Mouse (Mus musculus) natural killer cell, adult 2 months (primary cell): ENCODE data around the gene Dnajc8.
A peak's percentile ranks its signal among the peaks of the same experiment; 100 is the strongest.

Experiments used
- DNase-seq, 2 experiments: peaks; one replicate each; pipeline ENCODE4 v3.0.0; 2022; ENCODE audit warnings: low spot score in 2 of 2

The Dnajc8 gene

GRCm38 (mm10) chr4:132535406-132536121, at the start of gene Dnajc8:
Dnajc8 (plus strand) TSS chr4:132535550.
- peak; percentile 93 to 94 for DNase-seq

- no peak for DNase-seq
Measured at GRCm38 (mm10) chr4:132488521-132488920, 46.8 kb upstream of the Dnajc8 start.

DNA sequence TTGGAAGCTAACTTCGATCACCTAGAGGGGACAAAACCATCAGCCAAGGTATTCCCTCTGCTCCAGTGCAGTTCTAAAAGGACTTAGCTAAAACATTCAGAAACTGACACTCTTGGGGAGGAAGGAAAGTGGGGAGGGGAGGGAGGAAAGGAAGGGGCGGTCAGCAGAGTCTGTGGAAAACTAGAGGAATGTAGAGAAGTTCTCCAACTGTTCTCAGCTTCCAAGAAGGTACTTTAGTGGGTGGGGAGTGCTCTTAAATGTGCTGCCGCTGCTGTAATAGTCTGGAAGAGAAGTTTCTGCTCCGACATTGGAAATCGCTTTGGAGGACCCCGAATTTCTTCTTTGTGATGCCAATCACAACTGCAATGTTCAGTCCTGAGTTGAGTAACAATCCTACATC, 46.4 kb upstream of the Dnajc8 start:
- no peak for DNase-seq

GRCm38 (mm10) chr4:132490273-132491010, 44.9 kb upstream of the Dnajc8 start:
- DNase-seq: no peak

DNA sequence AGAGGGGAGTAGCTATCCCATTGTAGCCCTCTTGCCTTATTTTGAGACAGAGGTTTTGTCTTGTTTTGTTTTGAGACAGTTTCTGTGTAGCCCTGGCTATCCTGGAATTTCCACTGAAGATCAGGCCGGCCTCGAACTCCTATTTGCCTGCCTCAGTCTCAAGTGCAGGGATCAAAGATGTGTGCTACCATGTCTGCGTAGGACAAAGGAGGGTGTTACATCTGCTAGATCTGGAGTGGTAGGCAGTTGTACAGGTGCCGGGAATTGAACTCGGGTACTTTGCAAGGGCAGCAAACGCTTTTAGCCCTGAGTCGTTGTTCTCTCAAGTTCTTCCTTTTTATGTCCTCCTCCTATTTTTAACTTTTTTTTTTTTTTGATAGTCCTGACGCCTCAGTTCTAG, 44.3 kb upstream of the Dnajc8 start:
- DNase-seq: no peak

GRCm38 (mm10) chr4:132491748-132492147, 43.6 kb upstream of the Dnajc8 start:
- no peak for DNase-seq

DNA sequence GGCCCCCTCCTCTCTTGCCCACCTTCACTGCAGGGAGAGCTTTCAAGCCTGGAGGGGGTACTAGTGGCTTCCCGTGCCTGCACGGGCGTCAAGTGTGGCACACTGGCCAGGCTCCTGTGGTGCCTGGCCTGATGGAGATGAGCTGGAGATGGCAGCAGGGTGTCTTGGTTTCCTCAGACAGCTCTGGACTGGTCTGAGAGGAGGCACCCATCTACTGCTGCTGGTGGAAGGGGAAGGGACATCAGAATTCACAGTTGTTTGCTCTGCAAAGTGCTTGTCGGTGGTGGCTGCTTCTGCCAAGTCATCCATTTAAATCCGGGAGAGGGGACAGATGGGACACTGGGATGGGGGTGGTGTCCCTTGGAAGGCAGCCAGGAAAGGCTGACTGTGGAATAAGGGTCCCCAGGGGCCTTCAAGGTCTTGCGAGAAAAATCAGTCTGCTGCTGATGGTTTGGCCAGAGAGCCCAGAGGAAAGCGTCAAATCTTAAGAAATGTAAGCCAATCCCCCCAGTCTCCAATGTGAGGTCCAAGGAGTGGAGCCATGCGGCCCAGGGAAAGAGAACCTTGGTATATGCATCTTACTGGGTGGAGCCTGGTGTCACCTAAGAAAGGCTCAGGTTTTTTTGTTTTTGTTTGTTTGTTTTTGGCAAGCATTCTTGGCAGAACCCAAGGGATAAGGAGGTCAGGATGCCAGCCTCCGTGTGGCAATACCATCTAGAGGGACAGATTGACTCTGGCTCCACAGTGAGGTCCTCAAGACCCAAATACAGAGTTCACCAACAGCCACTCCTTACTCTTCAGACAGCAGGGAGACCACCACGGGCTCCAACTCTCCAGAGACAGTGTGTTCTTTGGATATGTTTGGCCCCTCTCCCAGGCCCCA, 42.9 kb upstream of the Dnajc8 start:
- no peak for DNase-seq

DNA sequence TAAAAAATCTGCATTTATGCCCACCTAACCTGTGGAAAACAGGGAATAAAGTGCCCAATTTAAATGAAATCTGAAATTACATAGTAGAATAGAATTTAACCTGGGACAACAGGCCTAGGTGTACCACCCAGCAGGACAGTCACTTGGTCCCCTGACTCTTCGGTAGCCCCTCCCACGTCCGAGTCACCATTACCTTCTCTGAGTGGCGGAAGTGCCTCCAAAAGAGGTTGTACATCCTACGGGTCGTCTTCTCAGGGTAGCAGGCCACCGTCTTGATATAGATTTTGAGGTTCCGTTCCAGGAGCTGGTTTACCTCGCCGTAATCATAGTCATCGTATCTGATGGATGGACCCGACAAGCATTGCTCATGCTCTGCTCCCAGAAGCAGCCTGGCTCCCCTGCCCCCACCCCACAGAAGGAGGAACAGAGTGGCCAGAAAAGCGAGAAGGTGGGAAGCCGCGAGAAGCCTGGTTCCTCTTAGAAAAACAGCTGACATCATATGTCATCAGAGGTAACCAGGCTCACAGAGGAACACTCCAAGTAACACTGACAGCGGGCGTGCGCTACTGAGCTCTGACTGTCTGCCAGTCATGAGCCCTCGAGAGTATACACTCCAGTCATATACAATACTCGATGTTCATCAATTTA, 41.0 kb upstream of the Dnajc8 start:
- DNase-seq: peak; percentile 28 to 47

GRCm38 (mm10) chr4:132501639-132502038, 33.7 kb upstream of the Dnajc8 start:
- DNase-seq: no peak

- DNase-seq: no peak
Measured at GRCm38 (mm10) chr4:132503344-132503743, 32.0 kb upstream of the Dnajc8 start.

DNA sequence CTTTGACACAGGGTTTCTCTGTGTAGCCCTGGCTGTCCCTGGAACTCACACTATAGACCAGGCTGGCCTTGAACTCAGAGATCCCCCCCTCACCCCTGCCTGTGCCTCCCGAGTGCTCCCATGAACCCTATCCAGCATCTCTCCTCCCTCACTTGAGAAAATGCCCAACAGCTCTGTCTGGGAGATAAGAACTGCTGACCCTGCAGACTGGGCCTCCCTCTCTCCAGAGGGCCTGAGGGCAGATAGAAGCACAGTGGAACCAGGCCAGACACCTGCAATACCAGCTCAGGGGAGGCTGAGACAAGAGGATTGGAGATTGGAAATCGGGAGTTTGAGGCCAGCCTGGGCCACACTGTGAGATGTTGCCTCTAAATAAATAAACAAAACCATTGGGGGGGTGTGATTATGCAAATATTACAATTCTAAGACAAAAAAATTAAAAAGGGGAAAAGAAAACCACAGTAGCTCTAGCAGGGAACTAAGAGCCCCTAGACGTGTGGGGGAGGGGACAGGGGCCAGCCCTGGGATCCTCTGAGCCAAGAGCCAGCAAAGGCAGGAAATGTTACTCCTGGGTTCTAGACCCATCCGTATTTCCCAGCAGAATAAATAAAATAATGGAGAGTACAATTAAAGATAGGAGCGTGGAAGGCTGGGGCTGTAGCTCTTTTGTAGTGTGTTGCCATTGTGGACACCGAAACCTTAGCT, 30.2 kb upstream of the Dnajc8 start:
- DNase-seq: no peak

DNA sequence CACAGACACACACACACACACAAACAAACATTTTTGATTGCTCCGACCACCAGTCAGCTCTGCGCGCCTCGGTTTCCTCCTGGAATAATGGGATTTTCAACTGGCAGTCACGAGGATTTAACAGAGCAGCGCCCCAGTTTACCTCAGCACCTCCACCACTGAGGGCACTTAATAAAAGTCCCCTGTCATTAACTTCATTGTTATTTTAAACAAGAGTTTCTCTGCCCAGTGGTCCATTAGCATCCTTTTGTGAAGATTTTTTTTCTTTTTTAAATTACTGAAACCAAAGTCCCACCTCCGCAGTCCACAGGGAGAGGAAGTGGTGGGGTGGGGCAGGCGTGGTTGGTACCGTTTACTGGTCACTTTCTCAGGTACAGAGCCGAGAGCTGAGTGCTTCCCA, 29.6 kb upstream of the Dnajc8 start:
- DNase-seq: no peak

- DNase-seq: no peak
Measured at GRCm38 (mm10) chr4:132506250-132506649, 29.1 kb upstream of the Dnajc8 start.

GRCm38 (mm10) chr4:132507210-132507609, 28.1 kb upstream of the Dnajc8 start:
- DNase-seq: no peak

DNA sequence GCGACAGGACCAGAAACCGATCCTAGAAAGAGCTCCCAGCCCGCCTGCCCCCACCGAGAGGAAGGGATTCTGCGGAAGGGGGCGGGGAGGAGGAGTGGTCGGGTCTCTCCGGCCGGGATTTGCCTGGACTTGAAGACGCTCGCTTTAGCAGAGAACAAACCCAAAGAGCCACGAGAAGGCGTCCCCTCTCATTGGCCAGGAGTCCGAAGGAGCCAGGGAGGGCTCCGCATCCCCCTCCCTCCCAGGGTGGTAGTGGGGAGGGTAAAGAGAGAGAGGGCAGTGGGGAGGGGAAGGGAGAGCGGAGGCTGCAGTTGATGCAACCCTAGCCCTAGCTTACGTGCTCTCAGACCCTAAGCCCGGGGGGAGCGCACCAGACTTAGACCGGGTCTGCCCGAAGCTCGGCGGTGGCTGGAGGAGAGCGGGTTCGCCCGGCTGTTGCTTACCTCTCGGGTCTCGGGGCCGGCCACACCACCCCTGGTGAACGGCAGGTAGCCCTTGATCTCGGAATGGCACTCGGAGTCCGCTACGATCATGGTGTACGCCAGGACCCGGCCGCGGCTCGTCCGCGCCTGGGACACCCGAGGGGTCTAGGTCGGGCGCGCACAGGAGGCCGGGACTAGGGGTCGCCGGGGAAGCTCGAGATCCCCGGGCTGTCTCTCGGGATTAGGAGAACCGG, 25.6 kb upstream of the Dnajc8 start:
- DNase-seq: peak; percentile 32 to 34

DNA sequence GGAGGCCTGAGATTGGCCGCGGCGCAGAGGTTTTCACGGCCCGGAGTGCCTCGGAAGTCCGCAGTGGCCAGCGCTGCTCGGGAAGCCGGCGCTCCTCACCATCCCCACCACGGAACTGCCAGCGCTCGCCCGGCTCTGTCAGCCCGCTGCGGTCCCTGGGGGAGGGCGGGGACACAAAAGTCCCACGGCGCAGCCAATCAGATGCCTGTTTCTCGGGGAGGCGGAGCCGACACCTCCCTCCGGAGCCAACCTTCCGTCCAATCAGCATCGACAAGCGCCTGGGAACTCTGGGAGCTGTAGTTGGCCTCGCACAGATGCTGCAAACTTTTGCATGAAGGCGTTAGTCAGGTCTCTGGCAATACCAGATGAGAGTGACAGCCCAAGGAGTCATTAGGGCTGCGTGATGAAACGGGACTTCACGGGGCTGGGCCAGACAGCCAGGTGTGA, 25.0 kb upstream of the Dnajc8 start, which contains the start of gene Sesn2:
TSS of gene Sesn2 (minus strand) at position 150 of the 447 bp plus-strand sequence.
- DNase-seq: peak; percentile 95 to 97

DNA sequence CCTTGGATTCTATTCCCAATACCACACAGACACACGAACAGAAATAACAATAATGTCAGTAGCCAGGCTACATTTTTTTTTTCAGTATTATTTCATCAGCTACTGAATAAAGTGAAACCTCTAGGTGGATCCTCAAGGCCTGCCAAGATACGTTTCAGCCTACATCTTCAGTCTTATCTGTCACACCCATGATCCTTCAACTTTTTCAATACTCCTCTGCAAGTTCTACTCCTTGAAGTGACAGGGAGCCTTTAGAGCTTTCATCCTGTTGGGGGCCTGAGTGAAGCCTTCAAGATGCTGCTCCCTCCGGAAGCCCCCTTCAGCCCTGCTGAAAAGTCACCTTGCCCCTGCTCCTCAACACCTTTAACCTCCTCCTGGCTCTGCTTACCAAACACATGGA, 23.3 kb upstream of the Dnajc8 start:
- DNase-seq: no peak

DNA sequence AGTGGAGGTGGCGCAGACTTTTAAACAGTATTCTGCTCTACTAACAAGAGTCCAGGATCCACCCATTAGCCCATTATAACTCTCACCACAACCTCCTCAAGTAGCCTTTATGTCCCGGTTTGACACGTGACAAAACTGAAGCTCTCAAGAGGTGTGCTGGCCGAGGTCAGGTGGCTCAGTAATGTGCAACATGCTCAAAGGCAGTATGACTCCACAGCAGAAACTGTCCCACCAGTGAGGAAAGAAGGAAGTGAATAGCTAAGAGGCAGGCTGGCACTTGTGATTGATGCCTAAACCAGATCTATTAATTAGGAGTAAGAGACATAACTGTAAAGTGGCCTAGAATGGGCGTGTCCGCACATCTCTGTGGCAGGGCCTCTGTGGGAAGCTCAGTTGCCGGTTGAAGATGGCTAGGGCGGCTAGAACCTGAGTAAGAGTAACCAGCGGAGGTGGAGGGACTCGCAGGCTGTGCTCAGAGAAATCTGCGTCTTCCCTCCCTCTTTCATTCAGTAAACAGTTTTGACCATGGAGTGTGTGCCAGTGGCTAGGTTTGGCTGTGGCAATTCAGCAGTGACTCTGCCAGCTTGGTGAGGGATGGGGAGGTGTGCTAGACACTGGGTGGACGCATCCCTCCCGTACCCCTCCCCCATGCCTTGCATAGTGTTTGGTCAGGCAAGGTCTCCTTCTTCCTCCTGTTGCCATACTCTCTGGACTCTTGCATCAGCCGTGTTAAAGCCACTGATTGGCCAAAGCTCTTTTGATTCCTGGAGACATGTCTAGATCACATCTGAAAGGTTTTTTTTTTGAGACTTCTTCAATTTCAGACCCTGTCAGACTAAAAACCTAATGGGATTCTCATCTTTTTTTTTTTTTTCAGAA, 21.7 kb upstream of the Dnajc8 start:
- no peak for DNase-seq

- peak; percentile 75 to 85 for DNase-seq
Measured at GRCm38 (mm10) chr4:132514555-132515135, 20.7 kb upstream of the Dnajc8 start.
